Mouse (Mus musculus) neural tube, embryonic 11.5 days (tissue): ENCODE results near the gene Gsk3b. TPM values are rescaled to one million over a fixed set of nuclear protein-coding genes. Genes with fewer than 3 reads are reported as not detected.
A peak's percentile ranks its signal among the peaks of the same experiment; 100 is the strongest.

Source experiments
- ATAC-seq: fragments of 200-750 bp; cut with Nextera tagmentation; 2 replicates; pipeline ENCODE4 v1.8.0; 2017; ENCODE audit warnings: moderate number of reproducible peaks, mild to moderate bottlenecking, moderate TSS enrichment, moderate library complexity; ENCODE audit not compliant: insufficient read depth, low FRiP score, low TSS enrichment
- DNase-seq: peaks from one replicate; pipeline ENCODE4 v3.0.0-alpha.2; 2015; ENCODE audit warnings: low spot score
- H3K27ac ChIP-seq: fragments of 300-500 bp; sonication (generic); 2 replicates; pipeline ENCODE4 v1.5.1; 2014; ENCODE audit warnings: low read depth, mild to moderate bottlenecking, low read length
- H3K27me3 ChIP-seq: fragments of 300-500 bp; sonication (generic); 2 replicates; pipeline ENCODE4 v1.6.1; 2014; ENCODE audit warnings: mild to moderate bottlenecking, low read length, mixed read lengths; ENCODE audit not compliant: control insufficient read depth, insufficient read depth
- H3K36me3 ChIP-seq: fragments of 300-500 bp; sonication (generic); 2 replicates; pipeline ENCODE4 v1.6.1; 2014; ENCODE audit warnings: mild to moderate bottlenecking, low read length, moderate library complexity, mixed read lengths; ENCODE audit not compliant: control insufficient read depth, insufficient read depth
- H3K4me1 ChIP-seq: fragments of 300-500 bp; sonication (generic); 2 replicates; pipeline ENCODE4 v1.6.1; 2014; ENCODE audit warnings: low read length, mixed read lengths; ENCODE audit not compliant: control insufficient read depth, insufficient read depth
- H3K4me2 ChIP-seq: fragments of 300-500 bp; sonication (generic); 2 replicates; pipeline ENCODE4 v1.6.1; 2014; ENCODE audit warnings: low read depth, mild to moderate bottlenecking, moderate library complexity
- H3K4me3 ChIP-seq: fragments of 300-500 bp; sonication (generic); 2 replicates; pipeline ENCODE4 v1.5.1; 2014; ENCODE audit warnings: low read depth, low read length
- H3K9ac ChIP-seq: fragments of 300-500 bp; sonication (generic); 2 replicates; pipeline ENCODE4 v1.6.1; 2014; ENCODE audit warnings: mild to moderate bottlenecking, low read length
- H3K9me3 ChIP-seq: fragments of 300-500 bp; sonication (generic); 2 replicates; pipeline ENCODE4 v1.6.1; 2016; ENCODE audit warnings: low read length; ENCODE audit not compliant: control insufficient read depth
- WGBS: fragments of 180-500 bp; shearing (Covaris S2); extraction: QIAGEN DNeasy Blood & Tissue Kit; methylation state at CpG from one replicate; pipeline ENCODE4 v1.1.7; 2014; 5-methylcytosine and 5-hydroxymethylcytosine counted together
- polyA plus RNA-seq: library from polyadenylated mRNA; unstranded; fragments of >200 nt; fragmentation: Nextera tagmentation; extraction: Ambion mirVana; gene quantifications from 2 replicates; pipeline ENCODE4 v1.2.1, GENCODE M21; 2014

Gsk3b gene
- polyA plus RNA-seq, 1 experiment from 2014 or later, result 119 TPM

DNA sequence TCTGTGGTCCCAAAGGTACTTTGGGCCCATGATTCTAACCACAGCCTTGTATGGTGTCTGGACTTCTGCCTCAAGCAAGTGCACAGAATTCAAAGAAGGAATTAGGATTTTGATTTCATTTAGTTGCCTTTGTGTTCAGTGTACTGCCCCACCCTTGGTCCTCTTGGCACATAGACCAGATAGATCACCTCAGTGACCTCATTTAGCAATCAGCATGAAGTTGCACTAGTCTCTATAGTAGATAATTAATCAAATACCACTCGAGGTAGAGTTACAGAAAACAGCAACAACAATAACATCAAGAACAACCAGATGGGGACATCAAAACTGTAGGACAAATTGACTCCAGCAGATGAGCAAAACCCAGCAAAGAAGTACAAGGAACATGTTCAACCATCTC lies 8.6 kb upstream of the Gsk3b start:
- Histone ChIP-seq H3K4me3 (no peak overlapping the region), H3K4me1 (no peaks in the 10 kb centered on the region), H3K4me2 (no peak overlapping the region), H3K36me3 (no peaks in the 10 kb centered on the region), H3K9ac (no peak overlapping the region), H3K27me3 (no peaks in the 10 kb centered on the region), H3K27ac (no peak overlapping the region), H3K9me3 (no peaks in the 10 kb centered on the region)
- ATAC-seq (no peak), DNase-seq (no peak)
- WGBS, result 78% methylated on average over 1 of the region's 1 CpGs

DNA sequence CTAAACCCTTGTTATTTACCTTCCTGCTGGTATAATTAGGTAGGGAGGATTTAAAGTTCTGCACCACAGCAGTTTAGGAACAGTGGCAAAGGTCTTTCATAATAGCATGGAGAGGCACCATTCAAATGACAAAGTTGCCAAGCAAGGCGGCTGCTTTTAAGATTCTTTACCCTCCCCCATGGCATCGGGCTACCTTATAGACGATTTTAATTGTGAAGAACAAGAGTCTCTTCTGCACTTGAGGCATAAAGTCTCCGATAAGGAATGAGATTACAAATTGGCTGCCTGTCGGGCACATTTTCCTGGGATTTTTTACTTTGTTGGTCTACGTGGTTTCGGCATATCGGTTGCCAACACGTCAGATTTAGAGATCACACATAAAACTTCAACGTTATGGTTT lies 1.6 kb upstream of the Gsk3b start:
- Histone ChIP-seq H3K4me1 (peaks cover 3% of the 10 kb centered on the region; the same call in 1 of the 2 replicates), H3K4me3 (peak overlapping the region; percentile 97), H3K9ac (peak overlapping the region; percentile 93), H3K36me3 (no peaks in the 10 kb centered on the region), H3K27ac (peak overlapping the region; percentile 100), H3K9me3 (no peaks in the 10 kb centered on the region), H3K27me3 (no peaks in the 10 kb centered on the region), H3K4me2 (peak overlapping the region; percentile 53)
- no peak for ATAC-seq
- WGBS, result 44% methylated on average over 10 of the region's 10 CpGs
- peak; percentile 31 for DNase-seq

GRCm38 (mm10) chr16:38087645-38088125 lies 1.1 kb upstream of the Gsk3b start:
- Histone ChIP-seq H3K4me1 (peaks cover 5% of the 10 kb centered on the region; the same call in 1 of the 2 replicates), H3K4me2 (peak overlapping the region; percentile 53), H3K36me3 (no peaks in the 10 kb centered on the region), H3K9me3 (no peaks in the 10 kb centered on the region), H3K4me3 (peak overlapping the region; percentile 97), H3K27ac (peak overlapping the region; percentile 100), H3K27me3 (no peaks in the 10 kb centered on the region), H3K9ac (peak overlapping the region; percentile 93)
- 8% methylated on average over 11 of the region's 11 CpGs for WGBS
- DNase-seq (no peak), ATAC-seq (no peak)

- ATAC-seq, result peak; percentile 35
- Histone ChIP-seq H3K4me3 (peak overlapping the region; percentile 97), H3K27ac (peak overlapping the region; percentile 100), H3K4me2 (peak overlapping the region; percentile 53), H3K9ac (peak overlapping the region; percentile 93), H3K36me3 (no peaks in the 10 kb centered on the region), H3K9me3 (no peaks in the 10 kb centered on the region), H3K27me3 (no peaks in the 10 kb centered on the region), H3K4me1 (peaks cover 6% of the 10 kb centered on the region; the same call in 1 of the 2 replicates)
- WGBS, result under 1% methylated on average over 36 of the region's 40 CpGs
- DNase-seq, result no peak
Measured at GRCm38 (mm10) chr16:38088126-38088628, 624 bp upstream of the Gsk3b start.

DNA sequence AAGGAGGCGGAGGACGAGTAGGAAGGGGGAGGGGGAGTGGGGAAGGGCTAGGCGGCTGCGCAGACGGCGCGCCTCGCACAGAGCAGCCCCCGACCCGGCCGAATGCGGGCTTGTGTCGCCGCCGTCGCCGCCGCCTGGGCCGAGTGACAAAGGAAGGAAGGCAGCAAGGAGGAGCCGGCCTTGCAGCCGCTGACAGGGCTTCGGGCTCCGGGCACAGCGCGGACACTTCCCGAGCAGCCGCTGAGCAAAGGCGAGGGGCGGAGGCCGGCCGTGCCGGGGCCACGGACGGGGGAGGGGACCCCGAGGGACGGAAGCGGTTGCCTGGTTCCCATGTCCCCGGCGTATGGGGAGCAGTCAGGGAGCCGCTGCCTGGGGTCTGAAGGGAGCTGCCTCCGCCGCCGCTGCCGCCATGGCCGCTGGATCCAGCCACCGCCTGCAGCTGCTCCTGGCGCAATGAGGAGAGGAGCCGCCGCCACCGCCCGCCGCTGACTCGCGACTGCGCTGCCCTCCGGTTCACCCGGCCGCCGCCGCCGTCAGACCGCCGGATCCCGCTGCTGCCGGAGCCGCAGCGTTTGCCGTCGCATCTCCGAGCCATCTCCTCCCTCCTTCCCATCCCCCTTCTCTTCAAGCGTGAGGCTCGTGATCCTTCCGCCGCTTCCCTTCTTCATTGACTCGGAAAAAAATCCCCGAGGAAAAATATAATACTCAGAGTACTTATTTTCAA lies 808 bp downstream of the Gsk3b start:
- DNase-seq (no peak), ATAC-seq (no peak)
- Histone ChIP-seq H3K9ac (peak overlapping the region; percentile 99), H3K4me2 (peak overlapping the region; percentile 89; the same call in 1 of the 2 replicates), H3K27me3 (no peaks in the 10 kb centered on the region), H3K36me3 (no peaks in the 10 kb centered on the region), H3K4me1 (peaks cover 14% of the 10 kb centered on the region), H3K9me3 (no peaks in the 10 kb centered on the region), H3K4me3 (peak overlapping the region; percentile 97), H3K27ac (peak overlapping the region; percentile 100)
- under 1% methylated on average over 66 of the region's 76 CpGs for WGBS

DNA sequence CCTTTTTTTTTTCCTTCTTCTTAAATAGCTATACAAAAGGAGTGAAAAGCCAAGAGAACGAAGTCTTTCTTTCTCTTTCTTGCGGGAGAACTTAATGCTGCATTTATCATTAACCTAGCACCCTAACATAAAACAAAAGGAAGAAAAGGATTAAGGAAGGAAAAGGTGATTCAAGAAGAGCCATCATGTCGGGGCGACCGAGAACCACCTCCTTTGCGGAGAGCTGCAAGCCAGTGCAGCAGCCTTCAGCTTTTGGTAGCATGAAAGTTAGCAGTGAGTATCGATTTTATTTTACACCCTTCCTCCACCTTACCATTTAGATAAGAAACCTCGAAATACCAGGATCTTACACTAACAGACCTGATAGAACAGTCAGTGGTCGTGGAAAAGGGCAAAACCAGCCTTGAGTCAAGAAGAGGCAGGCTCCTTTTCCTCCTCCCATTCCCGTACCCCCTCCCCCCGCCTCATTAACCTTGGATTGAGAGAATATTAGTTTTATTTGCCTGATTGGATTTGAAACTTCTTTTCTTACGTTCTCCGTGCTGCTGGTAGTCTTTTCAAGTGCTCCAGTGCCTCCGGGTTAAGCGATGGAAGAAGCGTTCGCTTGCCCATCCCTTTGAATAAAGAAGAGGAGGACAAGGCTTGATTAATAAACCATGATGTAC lies 1.7 kb downstream of the Gsk3b start:
- DNase-seq, result peak; percentile 31
- peaks cover 14% of the 10 kb centered on the region for H3K4me1 ChIP-seq
- H3K4me3 ChIP-seq, result peak overlapping the region; percentile 97
- no peaks in the 10 kb centered on the region for H3K27me3 ChIP-seq
- H3K9ac ChIP-seq, result peak overlapping the region; percentile 76
- no peaks in the 10 kb centered on the region for H3K36me3 ChIP-seq
- 1% methylated on average over 17 of the region's 17 CpGs for WGBS
- no peaks in the 10 kb centered on the region for H3K9me3 ChIP-seq
- no peak for ATAC-seq
- no peak overlapping the region; the same call in 1 of the 2 replicates for H3K27ac ChIP-seq
- H3K4me2 ChIP-seq, result peak overlapping the region; percentile 89

GRCm38 (mm10) chr16:38091041-38091440 lies 2.2 kb downstream of the Gsk3b start:
- no peak overlapping the region for H3K27ac ChIP-seq
- no peak for ATAC-seq
- H3K9ac ChIP-seq, result peak overlapping the region; percentile 76
- H3K4me2 ChIP-seq, result peak overlapping the region; percentile 89
- WGBS, result 3% methylated on average over 5 of the region's 5 CpGs
- no peaks in the 10 kb centered on the region for H3K36me3 ChIP-seq
- peaks cover 14% of the 10 kb centered on the region for H3K4me1 ChIP-seq
- H3K27me3 ChIP-seq, result no peaks in the 10 kb centered on the region
- H3K4me3 ChIP-seq, result peak overlapping the region; percentile 97
- DNase-seq, result peak; percentile 11
- no peaks in the 10 kb centered on the region for H3K9me3 ChIP-seq

- no peaks in the 10 kb centered on the region for H3K9me3 ChIP-seq
- H3K36me3 ChIP-seq, result no peaks in the 10 kb centered on the region
- 37% methylated on average over 5 of the region's 5 CpGs for WGBS
- peak overlapping the region; percentile 51 for H3K9ac ChIP-seq
- DNase-seq (no peak), ATAC-seq (no peak)
- no peaks in the 10 kb centered on the region for H3K27me3 ChIP-seq
- no peak overlapping the region for H3K27ac ChIP-seq
- H3K4me1 ChIP-seq, result peaks cover 12% of the 10 kb centered on the region
- peak overlapping the region; percentile 97 for H3K4me3 ChIP-seq
- H3K4me2 ChIP-seq, result peak overlapping the region; percentile 89
Measured at GRCm38 (mm10) chr16:38091706-38092105, 2.9 kb downstream of the Gsk3b start.
